Mouse (Mus musculus) cerebellum, adult 2 months (tissue): ENCODE measurements around the gene Gm13306. TPM values are rescaled to one million over a fixed set of nuclear protein-coding genes. Genes with fewer than 3 reads are reported as not detected.
"Not testable (repeated sequence)": the region's sequence is repeated elsewhere in the genome, so short reads cannot be mapped to it uniquely, and the experiment has no call there.

Experiments
- DNase-seq, 2 experiments: peaks; one replicate each; pipeline ENCODE4 v3.0.0; 2021
- H3K27ac ChIP-seq: fragments of 200-500 bp; 2 replicates; pipeline ENCODE4 v1.5.1; 2012; ENCODE audit warnings: low read length, control low read depth, inconsistent platforms; ENCODE audit not compliant: insufficient read depth
- H3K27me3 ChIP-seq: fragments of 200-500 bp; 2 replicates; pipeline ENCODE4 v1.6.1; 2012; ENCODE audit warnings: inconsistent platforms, mild to moderate bottlenecking, low read length, moderate library complexity; ENCODE audit not compliant: control insufficient read depth, insufficient read depth
- H3K4me1 ChIP-seq: fragments of 200-500 bp; 2 replicates; pipeline ENCODE4 v1.6.1; 2011; ENCODE audit warnings: low read length; ENCODE audit not compliant: control insufficient read depth, insufficient read depth
- H3K4me3 ChIP-seq: fragments of 200-500 bp; replicated peaks from 2 replicates; pipeline ENCODE3; 2011; ENCODE audit warnings: mild to moderate bottlenecking, low read depth, low read length, control low read depth; ENCODE audit not compliant: insufficient read depth
- WGBS: fragments of 180-500 bp; shearing (Covaris S2); methylation state at CpG from one replicate; pipeline ENCODE4 v1.1.7; 2018; 5-methylcytosine and 5-hydroxymethylcytosine counted together
- polyA plus RNA-seq: library from polyadenylated mRNA; depleted of rRNA; stranded (reverse); fragments of >200 nt; gene quantifications from 2 replicates; pipeline ENCODE4 v1.2.3, GENCODE M21; 2012; rRNA removed

Gene Gm13306
- polyA plus RNA-seq = 0.59 and 0.76 TPM in 2 replicates

GRCm38 (mm10) chr4:42153136-42153535, at the start of gene Gm13306:
Gm13306 (plus strand) TSS chr4:42153436.
- not testable (repeated sequence) for H3K4me1 ChIP-seq, DNase-seq, H3K27me3 ChIP-seq, H3K4me3 ChIP-seq, H3K27ac ChIP-seq
- WGBS = no CpG with 5 or more reads among the region's 9 CpGs

GRCm38 (mm10) chr4:42114517-42114916, 38.7 kb upstream of the Gm13306 start, which contains the start of gene Gm13304:
Gm13304 (plus strand) TSS chr4:42114817.
- not testable (repeated sequence) for DNase-seq, H3K27ac ChIP-seq, H3K4me3 ChIP-seq, H3K4me1 ChIP-seq, H3K27me3 ChIP-seq
- no CpG with 5 or more reads among the region's 5 CpGs for WGBS

- WGBS = no CpG with 5 or more reads among the region's 7 CpGs
- H3K27me3 ChIP-seq, H3K27ac ChIP-seq, DNase-seq, H3K4me3 ChIP-seq, H3K4me1 ChIP-seq: not testable (repeated sequence)
These were observed 15.3 kb downstream of the Gm13306 start, which contains the start of gene Gm13305 for GRCm38 (mm10) chr4:42168503-42168902. Gm13305 (minus strand) TSS chr4:42168603.

- DNase-seq = not testable (repeated sequence)
- no CpG with 5 or more reads among the region's 4 CpGs for WGBS
These were observed 25.0 kb downstream of the Gm13306 start for GRCm38 (mm10) chr4:42178243-42178642.

GRCm38 (mm10) chr4:42183234-42184197, 30.3 kb downstream of the Gm13306 start:
- not testable (repeated sequence) for H3K4me3 ChIP-seq, H3K27ac ChIP-seq, DNase-seq, H3K4me1 ChIP-seq, H3K27me3 ChIP-seq
- WGBS = no CpG with 5 or more reads among the region's 31 CpGs

More at GRCm38 (mm10) chr4:42178243-42178642, 25.0 kb downstream of the Gm13306 start:
- not testable (repeated sequence) for H3K27me3 ChIP-seq, H3K4me3 ChIP-seq, H3K27ac ChIP-seq, H3K4me1 ChIP-seq

GRCm38 (mm10) chr4:42184324-42184979, 31.2 kb downstream of the Gm13306 start:
- not testable (repeated sequence) for H3K27ac ChIP-seq, DNase-seq, H3K4me1 ChIP-seq, H3K27me3 ChIP-seq, H3K4me3 ChIP-seq
- no CpG with 5 or more reads among the region's 58 CpGs for WGBS

- no CpG with 5 or more reads among the region's 25 CpGs for WGBS
- DNase-seq, H3K4me3 ChIP-seq, H3K27ac ChIP-seq, H3K27me3 ChIP-seq, H3K4me1 ChIP-seq: not testable (repeated sequence)
These were observed 31.7 kb downstream of the Gm13306 start for GRCm38 (mm10) chr4:42184980-42185372.

Other genes starting within 250 kb of the Gm13306 start
- not detected in 2 replicates for gene Gm21541, start 249.8 kb upstream of the Gm13306 start, polyA plus RNA-seq
- gene Gm20878, start 211.9 kb upstream of the Gm13306 start, polyA plus RNA-seq = 8.1 and 9.7 TPM in 2 replicates
- gene Fam205a4, start 187.4 kb upstream of the Gm13306 start, polyA plus RNA-seq = 0.61 and 1.1 TPM in 2 replicates
- 0.87 and 1.0 TPM in 2 replicates for gene Gm21093, start 118.7 kb upstream of the Gm13306 start, polyA plus RNA-seq
- not detected in 2 replicates for gene Gm3893, start 62.2 kb upstream of the Gm13306 start, polyA plus RNA-seq
- gene Gm13304, start 38.6 kb upstream of the Gm13306 start, polyA plus RNA-seq = 0.17 and 0.38 TPM in 2 replicates
- 0.36 and 0.44 TPM in 2 replicates for gene Gm13305, start 15.2 kb downstream of the Gm13306 start, polyA plus RNA-seq
- not detected in 2 replicates for gene Gm10600, start 87.2 kb downstream of the Gm13306 start, polyA plus RNA-seq
- gene Ccl21b, start 102.3 kb downstream of the Gm13306 start, polyA plus RNA-seq = not detected in 2 replicates
- gene Gm21953, start 140.8 kb downstream of the Gm13306 start, polyA plus RNA-seq = not detected in 2 replicates
- gene Fam205a3, start 164.9 kb downstream of the Gm13306 start, polyA plus RNA-seq = 0.35 and 0.69 TPM in 2 replicates